Mouse (Mus musculus) spleen, adult 2 months (tissue): ENCODE results near the gene Lrrtm4.

Experiments
- CTCF ChIP-seq: fragments of 200-500 bp; IDR thresholded peaks from 2 replicates; pipeline ENCODE4 v1.5.1; 2011; ENCODE audit warnings: mild to moderate bottlenecking, inconsistent platforms; ENCODE audit not compliant: insufficient read depth, insufficient read length, insufficient replicate concordance; ENCODE audit errors: extremely low read depth
- POLR2A ChIP-seq: fragments of 200-500 bp; IDR thresholded peaks from 2 replicates; pipeline ENCODE4 v1.6.1; 2011; ENCODE audit warnings: low read depth, low read length, inconsistent platforms

DNA sequence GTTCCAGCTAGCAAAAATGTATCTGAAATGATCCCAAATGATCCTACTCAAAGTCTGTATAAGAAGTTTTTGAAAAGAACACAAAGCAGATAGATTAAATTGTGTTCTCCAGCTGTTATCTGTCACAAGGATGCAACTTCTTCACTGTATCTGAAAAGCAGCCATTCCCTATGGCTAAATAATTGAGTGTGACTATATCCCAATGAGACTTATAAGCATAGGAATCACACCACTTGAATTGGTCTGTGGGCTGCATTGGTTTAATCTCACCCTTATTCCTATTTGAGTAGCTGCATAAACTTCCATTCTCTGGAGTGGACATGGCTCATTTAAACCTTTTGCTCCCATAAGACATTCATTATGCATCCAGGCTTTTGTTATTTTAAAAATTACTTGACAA, 245.9 kb downstream of the Lrrtm4 start:
- TF ChIP-seq CTCF (no peak), POLR2A (no peak)
